Mouse (Mus musculus) urinary bladder, postnatal 4 days (tissue): ENCODE results near the gene Dus2.

Source experiments
- DNase-seq, 2 experiments: peaks; one replicate each; pipeline ENCODE4 v3.0.0; 2021 to 2022; ENCODE audit warnings: low spot score in 2 of 2

Dus2 gene

GRCm38 (mm10) chr8:106044151-106044550, 53.0 kb downstream of the Dus2 start:
- DNase-seq: peak in 1 of 2 experiments; percentile 40

GRCm38 (mm10) chr8:106046872-106047559, 55.9 kb downstream of the Dus2 start:
- no peak for DNase-seq

GRCm38 (mm10) chr8:106047854-106048630, 56.9 kb downstream of the Dus2 start:
- DNase-seq: no peak

GRCm38 (mm10) chr8:106049840-106050239, 58.7 kb downstream of the Dus2 start:
- DNase-seq: no peak

GRCm38 (mm10) chr8:106051068-106051467, 59.9 kb downstream of the Dus2 start:
- no peak for DNase-seq

- DNase-seq: no peak
Observed at GRCm38 (mm10) chr8:106052510-106053089, 61.5 kb downstream of the Dus2 start.

- no peak for DNase-seq
Observed at GRCm38 (mm10) chr8:106054190-106054811, 63.2 kb downstream of the Dus2 start.

GRCm38 (mm10) chr8:106055038-106055437, 63.9 kb downstream of the Dus2 start:
- no peak for DNase-seq

- DNase-seq: no peak
Observed at GRCm38 (mm10) chr8:106056455-106056982, 65.4 kb downstream of the Dus2 start.

- peak; percentile 96 for DNase-seq
Observed at GRCm38 (mm10) chr8:106058731-106059612, 67.8 kb downstream of the Dus2 start, which contains the start of gene Nfatc3. Gene Nfatc3 (plus strand): TSS chr8:106058840.

- DNase-seq: peak in 1 of 2 experiments; percentile 67
Observed at GRCm38 (mm10) chr8:106059613-106060371, 68.7 kb downstream of the Dus2 start.

- DNase-seq: no peak
Observed at GRCm38 (mm10) chr8:106060521-106060920, 69.4 kb downstream of the Dus2 start.

- no peak for DNase-seq
Observed at GRCm38 (mm10) chr8:106061686-106062085, 70.5 kb downstream of the Dus2 start.

GRCm38 (mm10) chr8:106063046-106063445, 71.9 kb downstream of the Dus2 start:
- no peak for DNase-seq

- no peak for DNase-seq
Observed at GRCm38 (mm10) chr8:106066721-106067120, 75.6 kb downstream of the Dus2 start.

- DNase-seq: no peak
Observed at GRCm38 (mm10) chr8:106069565-106069964, 78.4 kb downstream of the Dus2 start.

- no peak for DNase-seq
Observed at GRCm38 (mm10) chr8:106072113-106072512, 81.0 kb downstream of the Dus2 start.

- no peak for DNase-seq
Observed at GRCm38 (mm10) chr8:106074236-106074635, 83.1 kb downstream of the Dus2 start.

- DNase-seq: no peak
Observed at GRCm38 (mm10) chr8:106074659-106075058, 83.5 kb downstream of the Dus2 start.
